Mouse (Mus musculus): ENCODE measurements around the gene Mmp19. TPM values are rescaled to one million over a fixed set of nuclear protein-coding genes. Genes with fewer than 3 reads are reported as not detected.

The Mmp19 gene
- polyA plus RNA-seq (2012; ENCODE audit: insufficient read depth, low replicate concordance), result 3.4 TPM in 1 of 2 replicates, not detected in the other

DNA sequence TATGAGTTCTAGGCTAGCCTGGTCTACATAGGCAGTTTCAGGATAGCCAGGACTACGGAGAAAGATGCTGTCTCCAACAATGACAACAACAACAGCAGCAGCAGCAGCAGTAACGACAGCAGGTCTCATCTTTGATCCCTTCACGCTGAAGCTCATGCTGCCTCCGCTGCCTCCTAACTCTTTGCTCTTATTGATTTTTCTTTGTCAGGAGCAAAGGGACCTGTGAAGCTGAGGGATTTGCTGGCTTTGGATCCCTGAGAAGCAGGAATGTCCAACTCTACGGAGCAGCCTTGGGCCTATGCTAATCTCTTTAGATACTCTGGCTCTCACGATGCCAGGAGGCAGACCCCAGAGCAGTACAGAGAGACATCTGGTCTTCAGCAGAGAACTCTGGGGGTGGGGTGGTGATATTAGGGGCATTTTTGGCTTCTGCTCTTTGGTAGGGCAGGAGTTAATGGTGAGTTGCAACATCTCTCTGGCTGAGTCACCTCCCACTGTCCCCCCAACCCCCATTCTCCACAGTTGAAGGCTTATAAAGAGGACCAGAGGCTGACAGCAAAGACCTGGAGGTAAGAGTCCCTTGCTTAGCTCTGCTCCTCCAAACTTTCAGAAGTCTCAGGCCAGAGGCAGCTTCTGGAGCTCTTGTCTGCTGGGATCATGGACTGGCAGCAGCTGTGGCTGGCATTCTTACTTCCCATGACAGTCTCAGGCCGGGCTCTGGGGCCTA is at the start of gene Mmp19:
Gene Mmp19, plus strand, starts transcription at position 513 of the 727 bp plus-strand sequence.
- TF ChIP-seq FLI1 (IDR thresholded peaks at IDR 0.05; ENCODE audit: low read length), result no peak
- TF ChIP-seq GATA1 (IDR thresholded peaks at IDR 0.05; ENCODE audit: borderline replicate concordance, low read length), result no peak
- Histone ChIP-seq H3K27me3 (replicated peaks) (peaks cover 2% of the 10 kb centered on the region), H3K4me3 (replicated peaks) (peak within 1 kb of the TSS; percentile 83), H3K9me3 (no peaks in the 10 kb centered on the region), H3K4me1 (peaks cover 51% of the 10 kb centered on the region), H3K36me3 (replicated peaks; ENCODE audit: low read length) (peaks cover 22% of the 10 kb centered on the region)

DNA sequence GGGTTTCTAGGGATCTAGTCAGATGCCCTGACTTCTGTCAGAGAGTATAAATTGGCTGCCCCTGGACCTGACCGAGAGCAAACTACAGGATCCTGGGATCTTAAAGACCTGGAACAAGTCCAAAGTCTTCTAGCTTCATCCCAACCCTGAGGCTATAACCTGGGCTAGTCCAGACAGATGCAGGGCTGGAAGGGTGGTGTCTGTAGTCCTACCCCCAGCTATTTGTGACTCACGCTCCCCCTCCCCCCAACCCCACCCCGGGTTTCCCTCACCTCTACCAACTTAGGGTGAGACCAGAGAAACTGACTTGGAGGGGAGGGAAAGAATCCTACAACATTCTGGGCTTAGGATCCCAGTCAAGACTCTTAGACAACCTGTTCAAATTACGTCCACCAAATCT is 48.1 kb upstream of the Mmp19 start:
- H3K4me1 ChIP-seq, result peaks cover 83% of the 10 kb centered on the region
- peak overlapping the region; percentile 97 for H3K4me3 ChIP-seq (replicated peaks)
- no peaks in the 10 kb centered on the region for H3K27me3 ChIP-seq (replicated peaks)
- H3K36me3 ChIP-seq (replicated peaks; ENCODE audit: low read length), result peaks cover 6% of the 10 kb centered on the region
- H3K9me3 ChIP-seq, result no peaks in the 10 kb centered on the region
- TF ChIP-seq GATA1 (IDR thresholded peaks at IDR 0.05; ENCODE audit: borderline replicate concordance, low read length) (no peak), FLI1 (IDR thresholded peaks at IDR 0.05; ENCODE audit: low read length) (no peak)

DNA sequence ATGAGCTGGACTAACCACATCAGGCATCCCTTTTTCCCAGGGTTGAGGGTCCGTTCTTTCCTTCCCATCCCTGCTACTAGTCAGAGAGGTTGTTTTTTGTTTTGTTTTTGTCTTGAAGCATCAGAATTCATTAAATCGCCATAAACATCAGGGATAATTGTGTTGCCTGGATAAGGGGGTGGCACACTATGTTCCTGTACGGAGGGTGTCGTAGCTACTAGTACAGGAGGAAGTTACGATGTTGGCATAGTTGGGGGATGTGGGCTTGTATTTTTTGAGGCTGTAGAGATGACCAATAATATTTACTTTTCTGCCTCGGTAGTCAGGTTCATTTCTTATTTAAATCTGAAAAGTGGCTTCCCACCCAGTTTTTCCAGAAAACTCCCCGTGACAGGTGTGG is 47.5 kb upstream of the Mmp19 start:
- Histone ChIP-seq H3K4me1 (peaks cover 82% of the 10 kb centered on the region), H3K4me3 (replicated peaks) (peak overlapping the region; percentile 97), H3K9me3 (no peaks in the 10 kb centered on the region), H3K27me3 (replicated peaks) (no peaks in the 10 kb centered on the region), H3K36me3 (replicated peaks; ENCODE audit: low read length) (peaks cover 5% of the 10 kb centered on the region)
- TF ChIP-seq GATA1 (IDR thresholded peaks at IDR 0.05; ENCODE audit: borderline replicate concordance, low read length) (no peak), FLI1 (IDR thresholded peaks at IDR 0.05; ENCODE audit: low read length) (no peak)

DNA sequence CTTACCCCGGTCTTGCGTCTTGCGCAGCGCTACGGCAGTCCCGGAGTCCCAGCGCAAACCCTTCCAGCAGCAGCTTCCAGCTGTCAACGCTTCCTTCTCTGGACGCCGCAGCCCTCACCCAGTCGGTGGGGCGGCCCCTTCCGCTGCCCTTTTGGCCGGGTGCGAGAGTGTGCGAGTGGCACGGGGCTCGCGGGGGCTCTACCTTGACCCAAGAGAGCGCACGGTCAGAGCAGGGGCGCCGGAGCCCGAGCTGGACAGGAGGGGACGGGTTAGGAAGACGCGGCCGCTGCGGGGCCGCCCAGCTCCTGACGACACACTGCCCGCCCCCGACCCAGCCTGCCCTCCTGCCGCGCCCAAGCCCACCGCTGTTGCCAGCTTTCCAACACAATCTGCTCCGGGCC is 46.9 kb upstream of the Mmp19 start:
- Histone ChIP-seq H3K9me3 (no peaks in the 10 kb centered on the region), H3K4me1 (peaks cover 80% of the 10 kb centered on the region), H3K4me3 (replicated peaks) (peak overlapping the region; percentile 97), H3K36me3 (replicated peaks; ENCODE audit: low read length) (peaks cover under 1% of the 10 kb centered on the region), H3K27me3 (replicated peaks) (no peaks in the 10 kb centered on the region)
- no peak for TF ChIP-seq GATA1 (IDR thresholded peaks at IDR 0.05; ENCODE audit: borderline replicate concordance, low read length)
- no peak for TF ChIP-seq FLI1 (IDR thresholded peaks at IDR 0.05; ENCODE audit: low read length)

DNA sequence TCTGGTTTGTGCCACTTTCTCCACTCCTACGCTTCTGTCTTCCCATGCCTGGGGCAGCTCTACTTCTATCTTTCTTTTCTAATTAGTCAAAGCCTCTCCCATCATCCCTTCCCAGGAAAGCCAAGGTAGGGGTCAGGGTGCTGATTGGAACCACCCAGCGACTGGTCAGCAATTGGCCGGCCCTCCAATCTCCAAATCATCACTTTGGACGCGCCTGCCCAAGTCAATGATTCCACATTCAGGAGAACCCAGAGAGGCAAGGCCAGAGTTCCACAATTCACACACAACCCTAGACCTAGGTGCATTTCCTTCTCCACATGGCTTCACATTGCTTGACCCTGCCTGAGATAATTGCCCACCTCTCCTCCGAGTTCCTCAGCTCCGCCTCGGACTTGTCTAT is 46.5 kb upstream of the Mmp19 start:
- TF ChIP-seq GATA1 (IDR thresholded peaks at IDR 0.05; ENCODE audit: borderline replicate concordance, low read length) (no peak), FLI1 (IDR thresholded peaks at IDR 0.05; ENCODE audit: low read length) (no peak)

DNA sequence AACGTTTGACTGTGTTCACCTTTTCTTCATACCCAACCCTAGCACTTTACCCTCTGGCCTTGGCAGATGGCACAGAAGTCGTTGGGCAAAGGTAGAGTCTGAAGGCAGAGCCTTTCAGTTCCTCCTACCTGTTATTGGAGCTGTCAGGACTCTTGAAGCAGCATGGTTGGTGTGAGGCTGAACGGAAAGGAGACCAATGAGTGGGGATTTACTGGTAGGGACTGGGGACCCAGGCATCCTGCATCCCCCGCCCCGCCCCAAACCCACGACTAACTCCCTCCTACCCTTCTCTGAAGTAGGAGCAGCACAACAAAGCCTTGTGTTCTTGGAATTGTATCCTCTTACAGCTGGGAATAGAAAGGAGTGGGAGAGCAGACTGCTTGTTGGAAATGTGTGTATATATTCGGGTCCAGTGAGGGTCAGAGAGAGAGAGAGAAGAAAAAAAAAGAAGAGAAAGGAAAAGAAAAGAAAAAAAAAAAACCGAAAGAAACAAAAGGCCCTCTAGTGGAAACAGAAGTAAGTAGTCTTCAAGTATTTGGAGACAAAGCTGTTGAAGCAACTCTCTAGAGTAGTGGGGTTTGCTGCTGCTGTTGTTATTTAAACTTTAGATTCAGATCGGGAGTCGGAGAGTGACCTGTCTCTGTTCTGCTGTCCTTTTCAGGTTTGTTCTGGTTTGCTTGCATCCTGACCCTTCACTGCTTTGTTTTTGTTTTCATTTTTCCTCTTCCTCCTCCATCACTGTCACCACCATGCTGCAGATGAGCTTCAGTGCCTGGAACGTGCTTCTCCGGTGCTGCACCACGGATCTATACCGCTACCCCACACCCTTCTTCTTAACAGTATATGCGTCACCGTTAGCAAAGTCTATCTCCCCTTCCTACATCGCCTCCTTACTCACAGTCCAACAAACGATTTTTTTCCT is 45.8 kb upstream of the Mmp19 start, which contains the start of gene Dgka:
Gene Dgka, minus strand, starts transcription at position 176 of the 922 bp plus-strand sequence.
- H3K36me3 ChIP-seq (replicated peaks; ENCODE audit: low read length), result peaks cover 1% of the 10 kb centered on the region
- no peak for TF ChIP-seq FLI1 (IDR thresholded peaks at IDR 0.05; ENCODE audit: low read length)
- no peak for TF ChIP-seq GATA1 (IDR thresholded peaks at IDR 0.05; ENCODE audit: borderline replicate concordance, low read length)
- no peaks in the 10 kb centered on the region for H3K9me3 ChIP-seq
- H3K4me3 ChIP-seq (replicated peaks), result peak within 1 kb of the TSS; percentile 97
- no peaks in the 10 kb centered on the region for H3K27me3 ChIP-seq (replicated peaks)
- H3K4me1 ChIP-seq, result peaks cover 83% of the 10 kb centered on the region

More for the DNA sequence above, 46.5 kb upstream of the Mmp19 start:
- Histone ChIP-seq H3K4me3 (replicated peaks) (peak overlapping the region; percentile 97), H3K27me3 (replicated peaks) (no peaks in the 10 kb centered on the region), H3K9me3 (no peaks in the 10 kb centered on the region), H3K36me3 (replicated peaks; ENCODE audit: low read length) (no peaks in the 10 kb centered on the region), H3K4me1 (peaks cover 83% of the 10 kb centered on the region)

DNA sequence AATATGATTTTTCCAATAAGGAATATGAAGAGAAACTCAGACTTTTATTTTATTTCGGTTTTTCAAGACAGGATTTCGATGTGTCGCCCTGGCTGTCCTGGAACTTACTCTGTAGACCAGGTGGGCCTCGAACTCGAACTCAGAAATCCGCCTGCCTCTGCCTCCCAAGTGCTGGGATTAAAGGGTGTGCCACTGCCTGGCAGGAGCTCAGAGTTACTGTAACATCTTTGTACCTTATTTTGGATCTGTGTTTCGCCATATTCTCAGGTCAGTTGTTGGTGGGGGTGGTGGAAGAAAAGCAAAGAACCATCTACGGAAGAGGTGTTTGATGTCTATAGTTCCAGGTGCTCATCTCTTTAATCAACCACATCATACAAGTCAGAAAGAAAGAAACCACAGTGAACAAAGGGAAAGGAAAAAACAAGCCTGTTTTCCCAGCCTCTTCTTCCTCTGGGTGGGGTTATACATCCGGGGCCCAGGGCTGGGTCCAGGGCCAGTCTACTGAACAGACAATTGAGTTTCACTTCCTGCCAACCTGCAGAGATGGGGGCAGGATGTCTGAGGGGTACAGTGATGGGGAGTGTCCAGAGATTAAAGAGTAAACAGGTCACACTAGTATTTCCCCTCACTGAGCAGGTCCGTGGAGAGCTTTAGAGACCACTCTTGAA is 44.6 kb upstream of the Mmp19 start:
- Histone ChIP-seq H3K36me3 (replicated peaks; ENCODE audit: low read length) (peaks cover 9% of the 10 kb centered on the region), H3K27me3 (replicated peaks) (no peaks in the 10 kb centered on the region), H3K4me3 (replicated peaks) (no peak overlapping the region), H3K4me1 (peaks cover 85% of the 10 kb centered on the region), H3K9me3 (no peaks in the 10 kb centered on the region)
- TF ChIP-seq FLI1 (IDR thresholded peaks at IDR 0.05; ENCODE audit: low read length) (no peak), GATA1 (IDR thresholded peaks at IDR 0.05; ENCODE audit: borderline replicate concordance, low read length) (no peak)

DNA sequence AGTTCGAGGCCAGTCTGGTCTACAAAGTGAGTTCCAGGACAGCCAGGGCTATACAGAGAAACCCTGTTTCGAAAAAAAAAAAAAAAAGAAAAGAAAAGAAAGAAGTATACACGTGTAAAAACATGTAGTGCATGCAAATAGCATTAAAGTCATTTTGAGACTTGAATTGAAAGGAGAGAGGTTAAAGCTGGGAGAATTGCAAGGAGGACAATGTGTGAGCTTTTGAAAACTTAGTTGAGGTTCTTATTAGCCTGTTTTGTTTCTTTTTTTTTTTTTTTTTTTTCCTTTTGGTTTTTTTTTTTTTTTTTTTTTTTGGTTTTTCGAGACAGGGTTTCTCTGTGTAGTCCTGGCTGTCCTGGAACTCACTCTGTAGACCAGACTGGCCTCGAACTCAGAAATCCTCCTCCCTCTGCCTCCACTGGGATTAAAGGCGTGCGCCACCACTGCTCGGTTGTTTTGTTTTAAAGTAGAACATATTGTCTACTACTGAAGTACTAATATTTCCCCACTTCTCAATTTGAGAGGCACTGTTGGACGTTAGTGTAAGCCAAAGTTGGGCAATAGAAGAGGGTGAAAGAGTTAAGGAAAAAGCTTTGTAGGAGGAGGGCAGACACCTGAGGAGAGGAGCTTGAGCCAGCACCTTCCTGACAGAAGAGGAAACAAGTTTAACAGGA is 43.6 kb upstream of the Mmp19 start:
- Histone ChIP-seq H3K9me3 (no peaks in the 10 kb centered on the region), H3K27me3 (replicated peaks) (no peaks in the 10 kb centered on the region), H3K36me3 (replicated peaks; ENCODE audit: low read length) (peaks cover 13% of the 10 kb centered on the region), H3K4me3 (replicated peaks) (peak overlapping the region; percentile 97), H3K4me1 (peaks cover 80% of the 10 kb centered on the region)
- TF ChIP-seq GATA1 (IDR thresholded peaks at IDR 0.05; ENCODE audit: borderline replicate concordance, low read length) (no peak), FLI1 (IDR thresholded peaks at IDR 0.05; ENCODE audit: low read length) (no peak)
